ENCODE assay signal across 21 mouse cellular contexts in genomic region chr6:39681795-39682194, GRCm38 (mm10). TPM values are rescaled to one million over a fixed set of nuclear protein-coding genes. Genes with fewer than 3 reads are reported as not detected.
DNase-seq lines count a peak whose midpoint lies in the region; TF ChIP-seq lines count a peak whose summit lies in the region.
"Had no signal": no experiment of that assay in that cellular context is flagged by ENCODE, and none has a peak within 500 bp of the region (broad histone marks: within the 10 kb centered on the region; RNA-seq: fewer than 3 reads in every experiment).

No protein-coding gene starts in this region.

- H3K4me2 ChIP-seq in CH12.LX (ENCODE audit: insufficient read depth, low read depth, poor library complexity, severe bottlenecking), result peak overlapping the region; percentile 16; the same call in 1 of the 2 replicates
- H3K4me2 ChIP-seq: embryonic facial prominence, embryonic 13.5 days; embryonic facial prominence, embryonic 15.5 days; forebrain, embryonic 12.5 days had no signal

- TF ChIP-seq POLR2A in CH12.LX (IDR thresholded peaks at IDR 0.05; ENCODE audit: low read depth, low read length), result no peak

- TF ChIP-seq RAD21 in CH12.LX (IDR thresholded peaks at IDR 0.05; ENCODE audit: low read depth, low read length), result no peak

- in situ Hi-C loops in CH12.LX (cut with MboI; ENCODE audit: low pct_ligation_motif_present, low pct_unique_long_range_greater_than_20kb, low sequenced_read_pairs), result no loop called here

- H3K27me3 ChIP-seq in CH12.LX (replicated peaks), result no peaks in the 10 kb centered on the region
- no peaks in the 10 kb centered on the region for H3K27me3 ChIP-seq in splenic B cell, adult 2 months (ENCODE audit: control insufficient read depth, insufficient read depth, low read length, poor library complexity, severe bottlenecking)
- H3K27me3 ChIP-seq: embryonic facial prominence, embryonic 13.5 days; embryonic facial prominence, embryonic 15.5 days; forebrain, embryonic 12.5 days had no signal

- dilution Hi-C loops in CH12.LX (cut with MboI; ENCODE audit: extremely low pct_ligation_motif_present, extremely low pct_unique_long_range_greater_than_20kb, low sequenced_read_pairs), result no loop called here

- TF ChIP-seq EP300 in CH12.LX (IDR thresholded peaks at IDR 0.05; ENCODE audit: low read length), result peak; percentile 92

- peaks cover under 1% of the 10 kb centered on the region for H3K9me3 ChIP-seq in CH12.LX (replicated peaks; ENCODE audit: low read length)
- H3K9me3 ChIP-seq: embryonic facial prominence, embryonic 15.5 days; forebrain, embryonic 10.5 days; forebrain, embryonic 12.5 days had no signal

- no peak overlapping the region for H3K27ac ChIP-seq in CH12.LX (ENCODE audit: insufficient read depth, low read depth)
- H3K27ac ChIP-seq: embryonic facial prominence, embryonic 13.5 days; embryonic facial prominence, embryonic 15.5 days; forebrain, embryonic 10.5 days; forebrain, embryonic 12.5 days had no signal

- no peak overlapping the region for H3K9ac ChIP-seq in CH12.LX (ENCODE audit: insufficient read depth, low read depth)
- H3K9ac ChIP-seq: embryonic facial prominence, embryonic 13.5 days; embryonic facial prominence, embryonic 15.5 days; forebrain, embryonic 12.5 days had no signal

- H3K79me2 ChIP-seq in CH12.LX (replicated peaks; ENCODE audit: control insufficient read depth, extremely low read depth, insufficient read depth, poor library complexity, severe bottlenecking), result no peaks in the 10 kb centered on the region

- no peak overlapping the region for H3K4me3 ChIP-seq in CH12.LX (replicated peaks in 1 of 3; ENCODE audit: low read depth in 2 of 3, low read length in 2 of 3, poor library complexity in 1 of 3)
- H3K4me3 ChIP-seq: embryonic facial prominence, embryonic 13.5 days; embryonic facial prominence, embryonic 15.5 days; erythroblast, embryonic 14.5 days; forebrain, embryonic 10.5 days; forebrain, embryonic 12.5 days had no signal

- no peak for TF ChIP-seq CTCF in CH12.LX (conservative IDR thresholded peaks at IDR 0.05 in 1 of 2, IDR thresholded peaks at IDR 0.05 in 1 of 2; ENCODE audit: low read depth in 2 of 2, low read length in 2 of 2)

- H3K4me1 ChIP-seq in CH12.LX (ENCODE audit: control insufficient read depth in 1 of 2, insufficient read depth in 2 of 2), result peaks cover 4 to 49% of the 10 kb centered on the region in 2 experiments
- H3K4me1 ChIP-seq: embryonic facial prominence, embryonic 13.5 days; embryonic facial prominence, embryonic 15.5 days had no signal

- peak; percentile 50 for DNase-seq in A20 (ENCODE audit: low read depth, low spot score)
- peak; percentile 61 for DNase-seq in CH12.LX (ENCODE audit: extremely low read depth)
- peak; percentile 6 for DNase-seq in splenic B cell, adult 2 months (ENCODE audit: low read depth, low spot score)
- no peak for DNase-seq in gastrocnemius, adult 8-10 months (ENCODE audit: low spot score in 2 of 2)
- no peak for DNase-seq in lung, postnatal 4 days
- DNase-seq: adrenal gland, adult 2 months; adrenal gland, postnatal 10 days; adrenal gland, postnatal 25 days; B cell, adult 2 months; cerebellum, adult 11 months; cerebellum, adult 18-20 months; cerebellum, adult 8-10 months; cerebellum, adult 9-11 months; cerebellum, postnatal 14 days; cerebellum, postnatal 36 days; embryo, embryonic 11 days had no signal

- H3K36me3 ChIP-seq in CH12.LX (replicated peaks in 1 of 2; ENCODE audit: control insufficient read depth in 1 of 2, insufficient read depth in 1 of 2, low read length in 1 of 2), result peaks cover 7 to 19% of the 10 kb centered on the region in 2 experiments
- 0 out of 2 replicates have a peak, but pooled peaks cover 4% of the 10 kb centered on the region for H3K36me3 ChIP-seq in splenic B cell, adult 2 months (ENCODE audit: control insufficient read depth, insufficient read depth, low read length, poor library complexity, severe bottlenecking)

TF ChIP-seq in CH12.LX, 34 proteins besides CTCF, POLR2A, EP300 and RAD21:
- TF ChIP-seq RCOR1 (conservative IDR thresholded peaks at IDR 0.05; ENCODE audit: low read depth, low read length) (peak; percentile 76), ZMIZ1 (IDR thresholded peaks at IDR 0.05; ENCODE audit: low read depth, low read length) (no peak), NRF1 (IDR thresholded peaks at IDR 0.05; ENCODE audit: low read depth, low read length) (no peak), USF1 (IDR thresholded peaks at IDR 0.05; ENCODE audit: low read depth, low read length) (no peak), MXI1 (IDR thresholded peaks at IDR 0.05; ENCODE audit: low read depth, low read length) (no peak), USF2 (conservative IDR thresholded peaks at IDR 0.05; ENCODE audit: low read depth, low read length) (no peak), CHD1 (IDR thresholded peaks at IDR 0.05; ENCODE audit: low read depth, low read length) (no peak), ELF1 (IDR thresholded peaks at IDR 0.05; ENCODE audit: low read depth, low read length) (no peak), ZKSCAN1 (IDR thresholded peaks at IDR 0.05; ENCODE audit: borderline replicate concordance, low read depth, low read length) (no peak), MAZ (IDR thresholded peaks at IDR 0.05; ENCODE audit: low read depth, low read length) (no peak), MAFK (IDR thresholded peaks at IDR 0.05; ENCODE audit: insufficient replicate concordance, low read length) (0 out of 2 replicates have a peak, but pooled peaks have one; percentile 44), TCF12 (IDR thresholded peaks at IDR 0.05; ENCODE audit: low read depth, low read length) (0 out of 2 replicates have a peak, but pooled peaks have one; percentile 38), HCFC1 (IDR thresholded peaks at IDR 0.05; ENCODE audit: low read depth, low read length) (no peak), POLR2AphosphoS2 (IDR thresholded peaks at IDR 0.05; ENCODE audit: low read depth, low read length) (no peak), CHD2 (IDR thresholded peaks at IDR 0.05; ENCODE audit: low read length) (no peak), UBTF (IDR thresholded peaks at IDR 0.05; ENCODE audit: low read depth, low read length) (no peak), GABPA (IDR thresholded peaks at IDR 0.05; ENCODE audit: insufficient replicate concordance, low read depth, low read length) (no peak), JUND (conservative IDR thresholded peaks at IDR 0.05; ENCODE audit: low read depth, low read length) (peak; percentile 93), MAX (IDR thresholded peaks at IDR 0.05; ENCODE audit: low read length) (no peak), IRF4 (IDR thresholded peaks at IDR 0.05; ENCODE audit: low read depth, low read length) (peak; percentile 92), KAT2A (IDR thresholded peaks at IDR 0.05; ENCODE audit: insufficient replicate concordance, low read length) (no peak), MYC (IDR thresholded peaks at IDR 0.05; ENCODE audit: low read depth, low read length) (no peak), BHLHE40 (IDR thresholded peaks at IDR 0.05; ENCODE audit: low read depth, low read length) (peak; percentile 70), JUN (IDR thresholded peaks at IDR 0.05; ENCODE audit: insufficient read depth, low read depth, low read length) (peak; percentile 89), SIN3A (IDR thresholded peaks at IDR 0.05; ENCODE audit: low read length) (no peak), NELFE (IDR thresholded peaks at IDR 0.05; ENCODE audit: low read depth, low read length) (no peak), PAX5 (IDR thresholded peaks at IDR 0.05; ENCODE audit: low read length) (no peak), TBP (conservative IDR thresholded peaks at IDR 0.05; ENCODE audit: low read depth, low read length) (no peak), E2F4 (IDR thresholded peaks at IDR 0.05; ENCODE audit: insufficient replicate concordance, low read depth, low read length) (no peak), MEF2A (IDR thresholded peaks at IDR 0.05; ENCODE audit: borderline replicate concordance, low read depth, low read length) (0 out of 2 replicates have a peak, but pooled peaks have one; percentile 53), SMC3 (IDR thresholded peaks at IDR 0.05; ENCODE audit: low read depth, low read length) (no peak), ZNF384 (IDR thresholded peaks at IDR 0.05; ENCODE audit: low read depth, low read length) (no peak), ZC3H11A (IDR thresholded peaks at IDR 0.05; ENCODE audit: low read depth, low read length) (no peak), ETS1 (conservative IDR thresholded peaks at IDR 0.05; ENCODE audit: low read depth, low read length) (peak; percentile 50)
TF ChIP-seq in CH12.LX: peak in this region for 9.

RNA-seq across cellular contexts. Expression of gene Braf, which starts 43.5 kb away (rescaled TPM):
- total RNA-seq in CH12.LX (2012; rRNA removed) (9.7 and 9.8 TPM in 2 replicates), CH12.LX (2014; rRNA removed) (10.9 and 11.2 TPM in 2 replicates)
- 15.7 and 21.8 TPM in 2 replicates for polyA plus RNA-seq in CH12.LX (2012; ENCODE audit: insufficient read length, low read depth)
- total RNA-seq in gastrocnemius, adult 8-10 months (2022), result 1 to 10 TPM; 4.7 to 6.8 (median 6.4) TPM

Comparison
In these comparisons a context has a peak if more than half of its experiments do, and no peak if none do; other contexts are left out.
1. DNase-seq: peak in A20 (single experiment), CH12.LX (single experiment) and splenic B cell, adult 2 months (single experiment); none in gastrocnemius, adult 8-10 months (0 of 2) and lung, postnatal 4 days (0 of 2).